Mouse (Mus musculus): ENCODE measurements at regions not wholly inside any gene's neighbourhood (a gene's known extent, or its start where the extent isn't known, plus 50 kb on each side); places are given as distances from the start of the nearest gene placed in this dataset.
A peak's percentile ranks its signal among the peaks of the same experiment; 100 is the strongest.
"Not testable (repeated sequence)": the region's sequence is repeated elsewhere in the genome, so short reads cannot be mapped to it uniquely, and the experiment has no call there.

- no peak for ATAC-seq (ENCODE audit: poor library complexity, severe bottlenecking)
These were observed 305.9 kb downstream of the Hdgfl1 start for GRCm38 (mm10) chr13:26464096-26464495.

DNA sequence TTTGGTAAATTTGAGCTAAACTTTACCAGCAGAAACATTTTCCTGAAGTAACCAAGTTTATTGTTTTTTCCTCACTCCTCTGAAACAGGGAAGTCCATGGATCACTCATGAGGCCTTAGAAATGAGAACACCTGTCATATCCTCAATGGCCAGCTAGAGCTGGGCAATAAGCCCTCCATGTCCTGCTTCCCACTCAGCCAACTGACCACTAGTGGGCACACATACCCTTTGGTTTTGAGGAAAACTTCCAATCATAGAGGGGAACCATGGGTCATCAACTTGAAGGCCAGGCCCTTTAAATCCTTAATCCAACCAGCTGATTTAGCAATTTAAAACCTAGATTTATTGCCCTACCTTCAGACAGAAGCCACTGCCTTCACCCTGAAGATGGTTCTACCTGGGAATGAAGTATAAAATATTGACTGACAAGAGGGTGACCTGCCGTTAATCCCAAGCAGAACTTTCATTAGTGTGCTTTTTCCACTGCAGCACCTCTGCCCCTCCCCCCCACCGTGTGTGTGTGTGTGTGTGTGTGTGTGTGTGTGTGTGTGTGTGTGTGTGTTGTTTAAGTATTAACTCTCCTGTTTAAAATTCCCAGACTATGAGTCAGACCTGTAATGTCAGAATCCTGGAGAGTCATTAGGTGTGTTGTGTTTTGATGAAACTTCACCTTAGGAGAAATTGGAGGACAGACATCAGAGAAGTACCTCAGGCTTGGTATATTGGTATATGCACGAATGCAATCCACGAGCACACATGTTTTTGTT lies 312.3 kb downstream of the Hdgfl1 start:
- no peak for ATAC-seq (ENCODE audit: poor library complexity, severe bottlenecking)

- no peak for ATAC-seq (ENCODE audit: poor library complexity, severe bottlenecking)
These were observed 343.3 kb downstream of the Hdgfl1 start for GRCm38 (mm10) chr13:26426639-26427038.

GRCm38 (mm10) chr13:26424513-26424912 lies 345.5 kb downstream of the Hdgfl1 start:
- no peak for ATAC-seq (ENCODE audit: poor library complexity, severe bottlenecking)

GRCm38 (mm10) chr13:26405757-26406156 lies 364.2 kb downstream of the Hdgfl1 start:
- no peak for ATAC-seq (ENCODE audit: poor library complexity, severe bottlenecking)

DNA sequence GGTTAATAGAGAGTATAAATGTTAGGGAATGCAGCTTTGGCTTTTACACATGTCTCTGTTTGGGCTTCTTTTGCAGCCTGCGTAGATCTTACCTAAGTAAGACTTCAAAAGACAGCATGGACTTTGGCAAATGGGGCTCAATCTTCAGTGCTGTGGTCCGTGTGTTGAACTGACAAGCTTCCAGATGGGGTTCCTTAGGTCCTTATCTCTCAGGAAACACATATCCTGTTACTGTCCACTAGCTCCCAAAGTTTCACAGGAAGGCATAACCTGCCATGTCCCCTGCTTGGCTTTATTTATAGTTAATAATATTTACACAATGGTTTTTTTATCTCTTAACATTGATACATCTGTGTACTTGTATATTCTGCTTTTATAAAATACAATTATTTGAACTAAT lies 365.3 kb downstream of the Hdgfl1 start:
- no peak for ATAC-seq (ENCODE audit: poor library complexity, severe bottlenecking)

DNA sequence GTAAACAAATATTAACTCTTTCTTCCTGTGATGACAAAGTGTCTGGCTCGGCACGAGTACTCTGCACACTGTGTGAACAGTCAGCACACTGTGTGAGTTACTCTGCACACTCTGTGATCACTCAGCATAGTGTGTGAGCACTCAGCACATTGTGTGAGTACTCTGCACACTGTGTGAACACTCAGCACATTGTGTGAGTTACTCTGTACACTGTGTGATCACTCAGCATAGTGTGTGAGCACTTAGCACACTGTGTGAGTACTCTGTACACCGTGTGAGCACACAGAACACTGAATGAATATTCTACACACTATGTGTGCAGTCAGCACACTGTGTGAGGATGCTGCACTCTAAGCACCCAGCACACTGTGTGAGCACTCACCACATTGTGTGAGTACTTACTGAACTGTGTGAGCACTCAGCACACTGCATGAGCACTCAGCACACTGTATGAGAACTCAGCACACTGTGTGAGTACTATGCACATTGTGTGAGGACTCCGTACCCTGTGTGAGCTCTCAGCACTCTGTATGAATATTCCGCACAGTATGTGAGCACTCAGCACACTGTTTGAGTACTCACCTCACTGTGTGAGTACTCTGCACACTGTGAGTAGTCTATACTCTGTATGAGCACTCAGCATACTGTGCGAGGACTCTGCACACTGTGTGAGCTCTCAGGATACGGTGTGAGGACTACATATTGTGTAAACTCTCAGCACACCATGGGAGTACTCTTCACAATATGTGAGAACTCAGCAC lies 381.9 kb downstream of the Hdgfl1 start:
- ATAC-seq (ENCODE audit: poor library complexity, severe bottlenecking), result peak; percentile 24

- ATAC-seq (ENCODE audit: poor library complexity, severe bottlenecking), result no peak
These were observed 387.3 kb downstream of the Hdgfl1 start for GRCm38 (mm10) chr13:26382631-26383030.

GRCm38 (mm10) chr13:26382154-26382553 lies 387.8 kb downstream of the Hdgfl1 start:
- no peak for ATAC-seq (ENCODE audit: poor library complexity, severe bottlenecking)

DNA sequence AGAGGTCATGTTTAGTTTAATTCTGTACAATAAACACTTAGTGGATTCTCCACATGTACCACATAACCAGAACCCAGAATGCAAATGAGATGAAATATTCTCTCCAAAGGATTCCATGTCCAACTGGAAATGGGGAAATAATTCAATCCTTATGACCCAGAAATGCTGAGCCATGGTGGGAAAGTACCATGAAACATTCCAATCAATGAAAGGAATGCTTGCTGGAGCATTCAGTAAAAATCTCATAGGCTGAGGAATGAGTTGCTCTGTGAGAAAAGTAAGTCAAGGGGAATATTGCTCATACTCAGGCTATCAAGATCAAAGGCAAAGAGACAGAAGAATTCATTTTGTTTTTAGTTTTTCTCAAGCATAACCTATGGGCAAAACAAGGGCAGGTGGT lies 394.4 kb downstream of the Hdgfl1 start:
- ATAC-seq (ENCODE audit: poor library complexity, severe bottlenecking), result no peak

GRCm38 (mm10) chr13:26365911-26366310 lies 404.1 kb downstream of the Hdgfl1 start:
- ATAC-seq (ENCODE audit: poor library complexity, severe bottlenecking), result not testable (repeated sequence)

DNA sequence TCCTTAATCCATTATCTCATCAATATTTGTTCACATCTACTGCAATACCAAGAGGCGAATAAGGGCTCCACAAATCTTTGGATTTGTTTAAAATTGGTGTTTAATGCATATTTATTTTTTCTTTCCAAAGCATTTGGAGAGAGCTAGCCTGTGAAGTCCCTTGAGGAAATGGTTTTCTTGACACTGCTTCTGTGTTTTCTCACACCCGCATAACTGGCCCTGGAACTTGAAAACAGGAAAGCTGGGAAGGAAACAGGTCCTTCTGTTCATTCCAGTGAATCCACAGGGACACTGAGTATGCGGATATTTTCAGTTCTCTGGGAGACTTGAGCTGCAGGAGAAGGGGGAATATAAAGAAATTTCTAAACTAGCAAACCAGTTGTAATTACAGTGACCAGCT lies 413.6 kb downstream of the Hdgfl1 start:
- ATAC-seq (ENCODE audit: poor library complexity, severe bottlenecking), result no peak

DNA sequence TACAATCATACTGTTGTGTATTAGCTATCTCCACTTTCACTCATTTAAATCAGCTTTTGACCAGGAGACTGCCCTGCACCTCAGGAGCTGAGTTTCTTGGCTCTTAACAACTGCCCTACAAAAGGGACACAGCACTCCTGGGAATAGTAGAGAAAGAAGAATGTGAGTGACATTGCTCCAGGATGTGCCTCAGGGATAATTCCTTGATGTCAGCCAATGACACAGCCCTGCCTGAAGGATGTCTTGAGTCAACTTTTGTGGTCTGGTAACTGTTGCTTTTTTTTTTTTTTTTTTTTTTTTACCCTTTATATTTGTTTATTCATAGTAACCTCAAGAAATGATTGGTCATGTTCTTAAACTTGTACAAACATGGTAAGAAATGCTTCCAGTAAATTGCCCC lies 415.5 kb downstream of the Hdgfl1 start:
- no peak for ATAC-seq (ENCODE audit: poor library complexity, severe bottlenecking)

DNA sequence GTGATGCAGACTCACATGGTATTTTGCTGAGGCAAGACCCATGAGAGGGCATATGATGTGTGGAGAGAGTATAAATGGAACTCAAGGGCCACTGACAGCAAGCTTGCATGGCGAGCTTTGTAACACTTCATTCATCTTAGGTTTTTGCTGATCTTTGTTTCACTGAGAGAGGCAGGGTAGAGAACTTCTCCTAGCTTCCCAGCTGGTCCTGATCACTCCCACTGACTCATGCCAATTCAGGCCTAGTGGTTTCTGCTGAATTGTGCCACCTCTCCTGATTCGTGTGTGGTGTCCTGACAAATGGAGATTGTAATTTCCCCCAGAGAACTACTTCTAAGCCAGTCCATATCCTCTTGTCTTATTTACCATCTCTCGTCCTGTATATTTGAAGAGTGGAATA lies 419.5 kb downstream of the Hdgfl1 start:
- no peak for ATAC-seq (ENCODE audit: poor library complexity, severe bottlenecking)

DNA sequence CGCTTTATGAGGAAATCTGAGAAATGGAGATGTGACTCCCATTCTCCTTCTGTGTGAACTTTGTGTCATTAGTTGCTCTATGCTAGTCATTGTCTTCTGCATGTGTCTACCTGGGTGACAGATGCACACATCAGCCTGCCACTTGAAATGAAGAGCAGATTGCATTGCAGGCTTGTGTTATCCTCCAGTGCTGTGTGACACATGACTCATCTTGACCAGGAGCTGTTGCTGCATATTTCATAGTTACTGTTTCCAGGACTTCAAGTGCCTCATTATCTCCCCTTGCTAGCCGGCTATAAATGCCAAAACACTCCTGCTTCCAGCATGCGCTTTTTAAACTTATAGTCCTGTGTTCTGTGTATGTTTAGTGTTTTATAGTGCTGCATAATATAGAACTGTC lies 431.2 kb downstream of the Hdgfl1 start:
- no peak for ATAC-seq (ENCODE audit: poor library complexity, severe bottlenecking)

DNA sequence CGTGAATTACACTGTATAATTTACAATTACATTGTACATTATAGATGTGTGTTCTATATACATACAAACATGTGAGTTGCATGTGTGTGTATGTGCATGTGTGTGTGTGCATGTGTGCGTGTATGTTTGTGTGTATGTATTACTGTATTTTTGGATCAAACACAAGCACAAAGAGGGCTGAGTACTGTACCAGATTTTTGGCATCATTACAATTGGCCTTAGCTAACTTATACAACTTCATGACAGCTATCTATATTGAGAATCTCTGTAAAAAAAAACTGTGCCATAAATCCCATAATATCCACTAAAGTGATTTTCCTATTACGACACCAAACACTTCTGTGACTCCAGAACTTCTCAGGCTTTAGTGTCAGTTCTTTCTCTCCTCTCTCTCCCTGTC lies 444.9 kb downstream of the Hdgfl1 start:
- no peak for ATAC-seq (ENCODE audit: poor library complexity, severe bottlenecking)

DNA sequence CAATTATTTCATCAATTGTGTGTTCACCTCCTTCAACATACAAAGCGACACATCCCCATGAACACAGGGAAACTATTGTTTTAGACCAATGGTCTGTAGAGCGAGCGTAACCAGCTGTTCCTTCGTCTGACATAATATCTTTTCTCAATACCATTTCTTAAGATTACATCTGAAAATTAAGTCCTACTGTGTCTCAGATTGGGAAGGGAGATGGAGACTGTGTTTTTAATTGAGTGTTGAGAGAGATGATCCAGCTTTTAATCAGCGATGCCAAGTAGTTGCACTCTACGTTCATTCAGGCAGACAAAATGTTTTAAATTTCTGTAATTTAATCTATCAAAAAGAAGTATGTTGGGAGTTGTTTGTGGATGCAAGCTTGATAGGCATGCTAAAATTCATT lies 445.3 kb downstream of the Hdgfl1 start:
- ATAC-seq (ENCODE audit: poor library complexity, severe bottlenecking), result no peak

DNA sequence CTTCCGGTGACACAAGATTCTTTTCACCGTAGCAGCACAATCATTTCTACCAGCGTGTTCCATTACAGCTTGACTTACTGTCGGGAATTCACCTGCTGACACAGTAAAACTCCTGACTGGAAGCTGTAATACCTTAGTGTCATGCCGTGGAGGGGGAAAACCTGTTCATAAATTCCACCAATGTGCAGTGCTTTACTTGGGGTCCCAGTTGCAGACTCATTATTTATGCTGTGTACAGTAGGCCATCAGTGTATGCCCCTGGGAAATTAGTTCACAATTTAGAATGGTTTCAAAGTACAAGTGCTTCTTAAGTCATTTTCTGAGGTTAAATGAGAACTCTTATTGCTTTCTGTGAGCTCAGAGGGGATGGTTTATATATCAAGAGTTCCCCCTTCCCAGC lies 451.4 kb downstream of the Hdgfl1 start:
- no peak for ATAC-seq (ENCODE audit: poor library complexity, severe bottlenecking)

DNA sequence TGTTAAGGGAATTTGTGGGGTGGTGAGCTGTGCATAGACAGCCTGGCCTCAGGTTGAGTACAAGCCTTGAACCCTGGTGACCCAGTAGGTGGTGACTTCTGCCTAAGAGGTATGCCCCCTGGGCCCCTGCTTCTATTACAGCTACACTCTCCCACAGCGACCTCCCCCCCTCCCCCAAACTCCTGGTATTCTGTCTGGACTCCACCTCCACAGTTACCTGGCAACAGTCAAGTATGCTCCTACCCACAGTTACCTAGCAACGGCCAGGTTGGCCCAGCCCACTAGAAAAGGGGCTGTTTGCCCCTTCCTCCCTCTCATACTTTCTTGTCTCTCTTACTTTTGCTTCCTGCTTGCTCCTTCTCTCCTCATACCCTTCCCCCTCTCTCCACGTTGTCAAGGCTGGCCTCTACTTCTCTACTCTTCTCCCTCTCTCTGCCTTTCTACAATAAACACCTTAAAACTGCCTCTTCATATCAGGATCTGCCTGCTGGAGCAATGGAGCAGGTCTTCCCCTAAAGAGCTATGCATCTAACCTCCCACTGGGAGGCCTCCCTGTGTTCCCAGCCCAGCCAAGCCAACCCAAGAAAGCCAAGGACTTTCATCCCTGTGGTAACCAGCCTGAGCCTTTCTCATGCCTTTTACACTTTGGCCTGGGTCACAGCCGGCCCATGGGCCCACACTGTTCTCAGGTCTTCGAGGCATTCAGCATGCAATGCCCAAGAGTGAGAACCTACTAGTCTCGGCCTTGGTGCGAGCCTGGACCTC lies 457.5 kb downstream of the Hdgfl1 start:
- ATAC-seq (ENCODE audit: poor library complexity, severe bottlenecking), result no peak

DNA sequence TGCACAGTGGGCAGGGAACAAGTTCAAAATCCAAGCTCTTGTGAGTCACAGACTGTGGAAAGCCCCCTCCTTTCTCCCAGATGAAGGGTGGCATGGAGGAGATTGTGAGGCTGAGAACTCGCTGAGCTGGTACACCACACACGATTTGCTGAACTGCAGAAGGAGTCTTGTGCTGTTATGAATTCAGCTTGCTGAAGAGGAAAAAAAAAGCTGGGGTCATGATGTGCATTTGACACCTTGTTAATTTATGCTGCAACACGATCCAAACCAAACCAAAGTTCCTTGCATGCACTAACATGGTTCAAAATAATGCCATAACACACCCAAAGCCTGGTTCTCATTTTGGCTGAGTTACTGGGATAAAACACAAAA lies 485.9 kb downstream of the Hdgfl1 start:
- ATAC-seq (ENCODE audit: poor library complexity, severe bottlenecking), result no peak

DNA sequence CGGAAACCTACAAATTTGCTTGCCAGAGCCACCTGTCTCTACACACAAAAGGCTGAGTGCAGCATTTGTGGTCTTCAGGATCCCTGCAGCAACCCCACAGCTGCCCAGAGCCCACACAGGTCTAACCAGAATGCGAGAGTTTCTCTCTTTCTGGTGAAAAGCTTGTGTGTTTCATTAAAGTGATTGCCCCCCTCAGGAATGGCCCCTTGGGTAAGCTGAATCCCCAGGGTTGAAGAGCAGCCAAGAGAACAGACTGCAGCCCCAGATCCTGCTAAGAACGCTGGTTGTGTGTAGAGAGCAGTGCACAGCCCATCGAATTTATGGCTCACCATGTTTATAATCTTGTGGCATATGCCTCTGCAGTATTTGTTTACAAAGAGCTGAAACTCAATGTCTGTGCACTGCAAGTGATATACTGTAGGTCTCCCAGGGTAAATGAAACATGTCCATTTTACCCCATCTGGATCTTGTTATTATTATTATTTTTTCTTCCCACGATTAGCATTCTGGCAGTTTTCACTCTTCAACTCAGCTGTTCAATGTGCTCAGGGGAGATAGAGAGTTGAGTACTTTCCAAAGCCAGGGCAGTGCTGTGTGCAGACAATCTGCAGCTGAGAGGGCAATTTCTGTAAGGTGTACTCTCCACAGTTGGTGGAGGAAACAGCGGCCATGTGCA lies 486.4 kb downstream of the Hdgfl1 start:
- no peak for ATAC-seq (ENCODE audit: poor library complexity, severe bottlenecking)
